Mouse (Mus musculus) kidney, embryonic 15.5 days (tissue): ENCODE measurements at regions not wholly inside any gene's neighbourhood (a gene's known extent, or its start where the extent isn't known, plus 50 kb on each side); places are given as distances from the start of the nearest gene placed in this dataset.
"Not testable (repeated sequence)": the region's sequence is repeated elsewhere in the genome, so short reads cannot be mapped to it uniquely, and the experiment has no call there.

ENCODE experiments used
- ATAC-seq: fragments of 200-750 bp; cut with Nextera tagmentation; replicated peaks from 2 replicates; pipeline ENCODE4 v1.8.0; 2017; ENCODE audit warnings: moderate TSS enrichment; ENCODE audit not compliant: low FRiP score
- H3K27ac ChIP-seq: fragments of 300-500 bp; sonication (generic); 2 replicates; pipeline ENCODE4 v1.5.1; 2015; ENCODE audit warnings: mild to moderate bottlenecking, inconsistent platforms
- H3K27me3 ChIP-seq: fragments of 300-500 bp; sonication (generic); 2 replicates; pipeline ENCODE4 v1.6.1; 2015; ENCODE audit warnings: inconsistent platforms
- H3K36me3 ChIP-seq: fragments of 300-500 bp; sonication (generic); 2 replicates; pipeline ENCODE4 v1.6.1; 2015; ENCODE audit warnings: inconsistent platforms
- H3K4me1 ChIP-seq: fragments of 300-500 bp; sonication (generic); 2 replicates; pipeline ENCODE4 v1.6.1; 2015; ENCODE audit warnings: inconsistent platforms
- H3K4me2 ChIP-seq: fragments of 300-500 bp; sonication (generic); 2 replicates; pipeline ENCODE4 v1.6.1; 2015; ENCODE audit warnings: moderate library complexity, mild to moderate bottlenecking, inconsistent platforms
- H3K4me3 ChIP-seq: fragments of 300-500 bp; sonication (generic); replicated peaks from 2 replicates; pipeline ENCODE4 v1.5.1; 2015; ENCODE audit warnings: mild to moderate bottlenecking, inconsistent platforms
- H3K9ac ChIP-seq: fragments of 300-500 bp; sonication (generic); 2 replicates; pipeline ENCODE4 v1.6.1; 2015; ENCODE audit warnings: mild to moderate bottlenecking, inconsistent platforms
- H3K9me3 ChIP-seq: fragments of 300-500 bp; sonication (generic); replicated peaks from 2 replicates; pipeline ENCODE4 v1.6.1; 2016; ENCODE audit warnings: inconsistent platforms
- WGBS: fragments of 180-500 bp; shearing (Covaris S2); methylation state at CpG from one replicate; pipeline ENCODE4 v1.1.7; 2015; ENCODE audit warnings: mixed read lengths; 5-methylcytosine and 5-hydroxymethylcytosine counted together

- H3K9ac ChIP-seq, H3K4me2 ChIP-seq, H3K9me3 ChIP-seq, H3K36me3 ChIP-seq, H3K4me3 ChIP-seq, H3K27me3 ChIP-seq, H3K4me1 ChIP-seq, H3K27ac ChIP-seq: not testable (repeated sequence)
- 0 out of 2 replicates have a peak, but pooled peaks have one; percentile 43 for ATAC-seq
These were observed 164.5 kb downstream of the Mterf1b start for GRCm38 (mm10) chr5:4356555-4357273.

GRCm38 (mm10) chr5:4361547-4361946 lies 169.4 kb downstream of the Mterf1b start:
- WGBS, result 89% methylated on average over 6 of the region's 6 CpGs
- not testable (repeated sequence) for H3K36me3 ChIP-seq, ATAC-seq, H3K9ac ChIP-seq, H3K27me3 ChIP-seq, H3K4me3 ChIP-seq, H3K4me2 ChIP-seq, H3K4me1 ChIP-seq, H3K9me3 ChIP-seq, H3K27ac ChIP-seq

- H3K9ac ChIP-seq, H3K4me2 ChIP-seq, H3K36me3 ChIP-seq, H3K27ac ChIP-seq, H3K4me1 ChIP-seq, H3K4me3 ChIP-seq, H3K27me3 ChIP-seq, ATAC-seq, H3K9me3 ChIP-seq: not testable (repeated sequence)
- 55% methylated on average over 7 of the region's 7 CpGs for WGBS
These were observed 192.6 kb downstream of the Mterf1b start for GRCm38 (mm10) chr5:4384719-4385118.

- H3K9me3 ChIP-seq, result no peaks in the 10 kb centered on the region
- no peak overlapping the region for H3K4me2 ChIP-seq
- H3K4me3 ChIP-seq, result no peak overlapping the region
- ATAC-seq, result no peak
- 59% methylated on average over 2 of the region's 2 CpGs for WGBS
- H3K36me3 ChIP-seq, result no peaks in the 10 kb centered on the region
- H3K27ac ChIP-seq, result no peak overlapping the region
- H3K4me1 ChIP-seq, result no peaks in the 10 kb centered on the region
- no peaks in the 10 kb centered on the region for H3K27me3 ChIP-seq
- H3K9ac ChIP-seq, result no peak overlapping the region
These were observed 198.9 kb downstream of the Mterf1b start for GRCm38 (mm10) chr5:4391083-4391482.

- not testable (repeated sequence) for ATAC-seq, H3K27me3 ChIP-seq
- WGBS, result 84% methylated on average over 6 of the region's 7 CpGs
These were observed 202.3 kb downstream of the Mterf1b start for GRCm38 (mm10) chr5:4394353-4395052.

GRCm38 (mm10) chr5:4398087-4398486 lies 205.9 kb downstream of the Mterf1b start:
- ATAC-seq, result no peak
- H3K9ac ChIP-seq, result no peak overlapping the region
- H3K36me3 ChIP-seq, result no peaks in the 10 kb centered on the region
- H3K4me3 ChIP-seq, result no peak overlapping the region
- no peaks in the 10 kb centered on the region for H3K4me1 ChIP-seq
- H3K4me2 ChIP-seq, result no peak overlapping the region
- H3K9me3 ChIP-seq, result no peaks in the 10 kb centered on the region
- H3K27me3 ChIP-seq, result no peaks in the 10 kb centered on the region
- no peak overlapping the region for H3K27ac ChIP-seq

More at GRCm38 (mm10) chr5:4394353-4395052, 202.3 kb downstream of the Mterf1b start:
- not testable (repeated sequence) for H3K9ac ChIP-seq, H3K4me3 ChIP-seq, H3K4me1 ChIP-seq, H3K4me2 ChIP-seq, H3K27ac ChIP-seq, H3K36me3 ChIP-seq, H3K9me3 ChIP-seq

GRCm38 (mm10) chr5:4417761-4418160 lies 225.6 kb downstream of the Mterf1b start:
- 81% methylated on average over 1 of the region's 1 CpGs for WGBS
- no peaks in the 10 kb centered on the region for H3K27me3 ChIP-seq
- H3K9ac ChIP-seq, result no peak overlapping the region
- H3K27ac ChIP-seq, result no peak overlapping the region
- no peak overlapping the region for H3K4me3 ChIP-seq
- no peaks in the 10 kb centered on the region for H3K36me3 ChIP-seq
- no peaks in the 10 kb centered on the region for H3K4me1 ChIP-seq
- no peak overlapping the region for H3K4me2 ChIP-seq
- H3K9me3 ChIP-seq, result no peaks in the 10 kb centered on the region
- no peak for ATAC-seq
